Mouse (Mus musculus) heart, adult 11 months (tissue): ENCODE data around the gene Fam111a.

ENCODE experiments used
- DNase-seq: peaks from one replicate; pipeline ENCODE4 v3.0.0; 2022

Gene Fam111a

GRCm38 (mm10) chr19:12564197-12564596 lies 18.7 kb downstream of the Fam111a start:
- no peak for DNase-seq

GRCm38 (mm10) chr19:12567011-12567410 lies 21.5 kb downstream of the Fam111a start:
- DNase-seq: peak; percentile 82

GRCm38 (mm10) chr19:12570866-12571265 lies 25.3 kb downstream of the Fam111a start:
- no peak for DNase-seq

- no peak for DNase-seq
Measured at GRCm38 (mm10) chr19:12571687-12572086, 26.1 kb downstream of the Fam111a start.

GRCm38 (mm10) chr19:12572614-12573265 lies 27.2 kb downstream of the Fam111a start:
- no peak for DNase-seq

- DNase-seq: peak; percentile 100
Measured at GRCm38 (mm10) chr19:12573266-12574011, 27.9 kb downstream of the Fam111a start.

- peak; percentile 97 for DNase-seq
Measured at GRCm38 (mm10) chr19:12574012-12574407, 28.5 kb downstream of the Fam111a start.

- peak; percentile 97 for DNase-seq
Measured at GRCm38 (mm10) chr19:12575107-12575506, 29.6 kb downstream of the Fam111a start.

- DNase-seq: peak; percentile 87
Measured at GRCm38 (mm10) chr19:12575514-12575913, 30.0 kb downstream of the Fam111a start.

GRCm38 (mm10) chr19:12576639-12577038 lies 31.1 kb downstream of the Fam111a start:
- DNase-seq: no peak

GRCm38 (mm10) chr19:12585310-12585709 lies 39.8 kb downstream of the Fam111a start:
- DNase-seq: peak; percentile 86

- DNase-seq: peak; percentile 94
Measured at GRCm38 (mm10) chr19:12591908-12592307, 46.4 kb downstream of the Fam111a start.

GRCm38 (mm10) chr19:12595135-12595529 lies 49.6 kb downstream of the Fam111a start:
- peak; percentile 82 for DNase-seq

- peak; percentile 95 for DNase-seq
Measured at GRCm38 (mm10) chr19:12595530-12596289, 50.2 kb downstream of the Fam111a start.

- no peak for DNase-seq
Measured at GRCm38 (mm10) chr19:12596290-12597072, 50.9 kb downstream of the Fam111a start.

GRCm38 (mm10) chr19:12597073-12597405 lies 51.5 kb downstream of the Fam111a start:
- DNase-seq: no peak

GRCm38 (mm10) chr19:12598674-12599073 lies 53.1 kb downstream of the Fam111a start:
- no peak for DNase-seq

- no peak for DNase-seq
Measured at GRCm38 (mm10) chr19:12599674-12600073, 54.1 kb downstream of the Fam111a start, which contains the start of gene Gm4952. Gene Gm4952, plus strand, starts transcription at chr19:12599974.

GRCm38 (mm10) chr19:12600684-12601480 lies 55.3 kb downstream of the Fam111a start:
- no peak for DNase-seq

- no peak for DNase-seq
Measured at GRCm38 (mm10) chr19:12608336-12608735, 62.8 kb downstream of the Fam111a start.

GRCm38 (mm10) chr19:12613646-12614045 lies 68.1 kb downstream of the Fam111a start:
- no peak for DNase-seq

- DNase-seq: no peak
Measured at GRCm38 (mm10) chr19:12633176-12633575, 87.6 kb downstream of the Fam111a start, which contains the start of gene Glyat. Gene Glyat, plus strand, starts transcription at chr19:12633308.
